12 mouse cellular contexts compared by ENCODE assay signal in genomic region chr3:78792440-78793057, GRCm38 (mm10).
DNase-seq lines count a peak whose midpoint lies in the region; ATAC-seq and TF ChIP-seq lines count a peak whose summit lies in the region.
"Had no signal": no experiment of that assay in that cellular context is flagged by ENCODE, and none has a peak within 500 bp of the region (broad histone marks: within the 10 kb centered on the region; RNA-seq: fewer than 3 reads in every experiment).

No protein-coding gene starts in this region.

- H3K4me1 ChIP-seq in midbrain, embryonic 11.5 days (ENCODE audit: control insufficient read depth, insufficient read depth, low read length): no peaks in the 10 kb centered on the region
- H3K4me1 ChIP-seq in midbrain, embryonic 10.5 days: no peaks in the 10 kb centered on the region
- H3K4me1 ChIP-seq in forebrain, embryonic 10.5 days: peaks cover 30% of the 10 kb centered on the region
- no peaks in the 10 kb centered on the region; the same call in 1 of the 2 replicates for H3K4me1 ChIP-seq in hindbrain, embryonic 14.5 days (replicated peaks; ENCODE audit: control insufficient read depth, insufficient read depth, low read length)
- H3K4me1 ChIP-seq in stomach, postnatal 0 days (replicated peaks; ENCODE audit: control insufficient read depth, insufficient read depth): no peaks in the 10 kb centered on the region
- H3K4me1 ChIP-seq: heart, embryonic 13.5 days had no signal

- 97% methylated on average over 7 of the region's 7 CpGs for WGBS in midbrain, embryonic 11.5 days
- WGBS in midbrain, embryonic 10.5 days: 97% methylated on average over 7 of the region's 7 CpGs
- 58% methylated on average over 7 of the region's 7 CpGs for WGBS in forebrain, embryonic 10.5 days
- 81% methylated on average over 7 of the region's 7 CpGs for WGBS in hindbrain, embryonic 14.5 days
- 94% methylated on average over 7 of the region's 7 CpGs for WGBS in stomach, postnatal 0 days

- H3K9me3 ChIP-seq in midbrain, embryonic 11.5 days (ENCODE audit: control insufficient read depth, low read length): no peaks in the 10 kb centered on the region
- H3K9me3 ChIP-seq in midbrain, embryonic 10.5 days (replicated peaks): no peaks in the 10 kb centered on the region
- H3K9me3 ChIP-seq in forebrain, embryonic 10.5 days: 0 out of 2 replicates have a peak, but pooled peaks cover under 1% of the 10 kb centered on the region
- no peaks in the 10 kb centered on the region for H3K9me3 ChIP-seq in hindbrain, embryonic 14.5 days (ENCODE audit: control insufficient read depth, low read length)
- no peaks in the 10 kb centered on the region for H3K9me3 ChIP-seq in stomach, postnatal 0 days (ENCODE audit: control insufficient read depth, low read length)
- H3K9me3 ChIP-seq: heart, embryonic 13.5 days had no signal

- no peaks in the 10 kb centered on the region for H3K27me3 ChIP-seq in midbrain, embryonic 11.5 days (ENCODE audit: control insufficient read depth, insufficient read depth, low read length)
- no peaks in the 10 kb centered on the region for H3K27me3 ChIP-seq in midbrain, embryonic 10.5 days (ENCODE audit: low read depth, poor library complexity, severe bottlenecking)
- H3K27me3 ChIP-seq in forebrain, embryonic 10.5 days (ENCODE audit: poor library complexity, severe bottlenecking): no peaks in the 10 kb centered on the region
- no peaks in the 10 kb centered on the region for H3K27me3 ChIP-seq in hindbrain, embryonic 14.5 days (ENCODE audit: control insufficient read depth, insufficient read depth, low read length)
- H3K27me3 ChIP-seq in stomach, postnatal 0 days (ENCODE audit: control insufficient read depth, insufficient read depth, low read length): no peaks in the 10 kb centered on the region
- H3K27me3 ChIP-seq: heart, embryonic 13.5 days had no signal

- no peak for TF ChIP-seq EP300 in stomach, postnatal 0 days (optimal IDR thresholded peaks at IDR 0.05)

- H3K4me2 ChIP-seq in midbrain, embryonic 11.5 days: no peak overlapping the region
- no peak overlapping the region for H3K4me2 ChIP-seq in hindbrain, embryonic 14.5 days (replicated peaks)
- no peak overlapping the region for H3K4me2 ChIP-seq in stomach, postnatal 0 days (replicated peaks; ENCODE audit: low read depth)
- H3K4me2 ChIP-seq: heart, embryonic 13.5 days had no signal

- no peak for TF ChIP-seq CTCF in stomach, postnatal 0 days (IDR thresholded peaks at IDR 0.05; ENCODE audit: low read depth)

- H3K4me3 ChIP-seq in midbrain, embryonic 11.5 days (ENCODE audit: low read depth, low read length): no peak overlapping the region
- no peak overlapping the region for H3K4me3 ChIP-seq in midbrain, embryonic 10.5 days
- no peak overlapping the region for H3K4me3 ChIP-seq in forebrain, embryonic 10.5 days
- H3K4me3 ChIP-seq in hindbrain, embryonic 14.5 days (replicated peaks; ENCODE audit: low read length): no peak overlapping the region
- H3K4me3 ChIP-seq in stomach, postnatal 0 days (ENCODE audit: low read depth, low read length): no peak overlapping the region
- H3K4me3 ChIP-seq: heart, embryonic 13.5 days; layer of hippocampus, adult 2 months; myocyte had no signal

- ATAC-seq in midbrain, embryonic 11.5 days (ENCODE audit: low FRiP score): peak; percentile 40; the same call in 1 of the 2 replicates
- peak; percentile 84 for ATAC-seq in hindbrain, embryonic 14.5 days (ENCODE audit: low FRiP score)
- no peak for ATAC-seq in monocyte, adult 5-6 weeks (replicated peaks; ENCODE audit: insufficient number of reproducible peaks, low FRiP score, low TSS enrichment, poor library complexity, severe bottlenecking)
- no peak for ATAC-seq in CD4-positive, CD25-positive, alpha-beta regulatory T cell, adult 4 months
- no peak for ATAC-seq in stomach, postnatal 0 days (ENCODE audit: low FRiP score, low TSS enrichment)

- no peaks in the 10 kb centered on the region for H3K36me3 ChIP-seq in midbrain, embryonic 11.5 days (ENCODE audit: control insufficient read depth, insufficient read depth, low read length)
- no peaks in the 10 kb centered on the region for H3K36me3 ChIP-seq in midbrain, embryonic 10.5 days
- H3K36me3 ChIP-seq in forebrain, embryonic 10.5 days (replicated peaks): no peaks in the 10 kb centered on the region
- H3K36me3 ChIP-seq in hindbrain, embryonic 14.5 days (replicated peaks; ENCODE audit: control insufficient read depth, insufficient read depth): no peaks in the 10 kb centered on the region
- no peaks in the 10 kb centered on the region for H3K36me3 ChIP-seq in stomach, postnatal 0 days (ENCODE audit: control insufficient read depth, insufficient read depth, low read length)
- H3K36me3 ChIP-seq: heart, embryonic 13.5 days had no signal

- no peak overlapping the region for H3K9ac ChIP-seq in midbrain, embryonic 11.5 days (ENCODE audit: low read length)
- no peak overlapping the region for H3K9ac ChIP-seq in hindbrain, embryonic 14.5 days
- no peak overlapping the region for H3K9ac ChIP-seq in stomach, postnatal 0 days (ENCODE audit: low read length)
- H3K9ac ChIP-seq: heart, embryonic 13.5 days had no signal

- no peak overlapping the region for H3K27ac ChIP-seq in midbrain, embryonic 11.5 days (ENCODE audit: low read depth, low read length)
- no peak overlapping the region for H3K27ac ChIP-seq in midbrain, embryonic 10.5 days (replicated peaks)
- 0 out of 2 replicates have a peak overlapping the region, but pooled peaks have one; percentile 5 for H3K27ac ChIP-seq in forebrain, embryonic 10.5 days
- H3K27ac ChIP-seq in hindbrain, embryonic 14.5 days: no peak overlapping the region; the same call in 1 of the 2 replicates
- no peak overlapping the region for H3K27ac ChIP-seq in stomach, postnatal 0 days (replicated peaks)
- H3K27ac ChIP-seq: heart, embryonic 13.5 days; layer of hippocampus, adult 2 months had no signal

- DNase-seq in midbrain, embryonic 11.5 days (ENCODE audit: low spot score, missing footprints): no peak
- no peak for DNase-seq in midbrain, embryonic 10.5 days (ENCODE audit: low spot score)
- peak; percentile 57 for DNase-seq in forebrain, embryonic 10.5 days (ENCODE audit: extremely low spot score, low spot score)
- DNase-seq in hindbrain, embryonic 14.5 days (ENCODE audit: low spot score): peak; percentile 35
- no peak for DNase-seq in stomach, postnatal 0 days (ENCODE audit: low spot score)
- DNase-seq: gastrocnemius, postnatal 10 days; thymus, postnatal 4 days had no signal

Comparison
In these comparisons a context has a peak if more than half of its experiments do, and no peak if none do; other contexts are left out.
1. ATAC-seq: peak in midbrain, embryonic 11.5 days (single experiment) and hindbrain, embryonic 14.5 days (single experiment); none in monocyte, adult 5-6 weeks (single experiment), CD4-positive, CD25-positive, alpha-beta regulatory T cell, adult 4 months (single experiment) and stomach, postnatal 0 days (single experiment).
2. DNase-seq: peak in forebrain, embryonic 10.5 days (single experiment) and hindbrain, embryonic 14.5 days (single experiment); none in midbrain, embryonic 11.5 days (single experiment), midbrain, embryonic 10.5 days (single experiment) and stomach, postnatal 0 days (single experiment).